Mouse (Mus musculus): ENCODE data around the gene Rasl2-9. TPM values are rescaled to one million over a fixed set of nuclear protein-coding genes. Genes with fewer than 3 reads are reported as not detected.
A peak's percentile ranks its signal among the peaks of the same experiment; 100 is the strongest.

Gene Rasl2-9
- polyA plus RNA-seq, 1 experiment: not detected

- peak overlapping the region; percentile 9 for H3K27ac ChIP-seq (ENCODE audit: insufficient read depth, low read depth, low read length)
- peak overlapping the region; percentile 67 for H3K4me3 ChIP-seq (ENCODE audit: insufficient read depth, low read length)
- H3K4me1 ChIP-seq (ENCODE audit: control insufficient read depth, insufficient read depth, low read length): peaks cover 34% of the 10 kb centered on the region
- no peak for TF ChIP-seq POLR2A (IDR thresholded peaks at IDR 0.05; ENCODE audit: borderline replicate concordance, low read depth, low read length)
- no peak for TF ChIP-seq CTCF (IDR thresholded peaks at IDR 0.05; ENCODE audit: low read depth, low read length)
Measured at GRCm38 (mm10) chr7:5081939-5082338, 43.8 kb downstream of the Rasl2-9 start.

GRCm38 (mm10) chr7:5081241-5081640 lies 44.5 kb downstream of the Rasl2-9 start:
- Histone ChIP-seq H3K27ac (ENCODE audit: insufficient read depth, low read depth, low read length) (peak overlapping the region; percentile 20; the same call in 1 of the 2 replicates), H3K4me3 (ENCODE audit: insufficient read depth, low read length) (peak overlapping the region; percentile 67)

GRCm38 (mm10) chr7:5080815-5081214 lies 44.9 kb downstream of the Rasl2-9 start:
- H3K4me3 ChIP-seq (ENCODE audit: insufficient read depth, low read length): peak overlapping the region; percentile 67
- TF ChIP-seq CTCF (IDR thresholded peaks at IDR 0.05; ENCODE audit: low read depth, low read length) (no peak), POLR2A (IDR thresholded peaks at IDR 0.05; ENCODE audit: borderline replicate concordance, low read depth, low read length) (no peak)
- H3K27ac ChIP-seq (ENCODE audit: insufficient read depth, low read depth, low read length): peak overlapping the region; percentile 79
- peaks cover 39% of the 10 kb centered on the region for H3K4me1 ChIP-seq (ENCODE audit: control insufficient read depth, insufficient read depth, low read length)

More at GRCm38 (mm10) chr7:5081241-5081640, 44.5 kb downstream of the Rasl2-9 start:
- H3K4me1 ChIP-seq (ENCODE audit: control insufficient read depth, insufficient read depth, low read length): peaks cover 37% of the 10 kb centered on the region
- TF ChIP-seq CTCF (IDR thresholded peaks at IDR 0.05; ENCODE audit: low read depth, low read length) (no peak), POLR2A (IDR thresholded peaks at IDR 0.05; ENCODE audit: borderline replicate concordance, low read depth, low read length) (no peak)

GRCm38 (mm10) chr7:5080010-5080751 lies 45.6 kb downstream of the Rasl2-9 start, which contains the start of gene Epn1:
Gene Epn1, plus strand, starts transcription at chr7:5080235.
- Histone ChIP-seq H3K4me3 (ENCODE audit: insufficient read depth, low read length) (peak within 1 kb of the TSS; percentile 67), H3K27ac (ENCODE audit: insufficient read depth, low read depth, low read length) (peak within 1 kb of the TSS; percentile 79), H3K4me1 (ENCODE audit: control insufficient read depth, insufficient read depth, low read length) (peaks cover 42% of the 10 kb centered on the region)
- TF ChIP-seq POLR2A (IDR thresholded peaks at IDR 0.05; ENCODE audit: borderline replicate concordance, low read depth, low read length) (no peak), CTCF (IDR thresholded peaks at IDR 0.05; ENCODE audit: low read depth, low read length) (no peak)

- peak overlapping the region; percentile 45 for H3K4me3 ChIP-seq (ENCODE audit: insufficient read depth, low read length)
- H3K4me1 ChIP-seq (ENCODE audit: control insufficient read depth, insufficient read depth, low read length): peaks cover 36% of the 10 kb centered on the region
- peak overlapping the region; percentile 64 for H3K27ac ChIP-seq (ENCODE audit: insufficient read depth, low read depth, low read length)
Measured at GRCm38 (mm10) chr7:5079365-5080009, 46.3 kb downstream of the Rasl2-9 start.

- Histone ChIP-seq H3K4me3 (ENCODE audit: insufficient read depth, low read length) (no peak overlapping the region), H3K27ac (ENCODE audit: insufficient read depth, low read depth, low read length) (peak overlapping the region; percentile 34), H3K4me1 (ENCODE audit: control insufficient read depth, insufficient read depth, low read length) (peaks cover 22% of the 10 kb centered on the region)
- TF ChIP-seq CTCF (IDR thresholded peaks at IDR 0.05; ENCODE audit: low read depth, low read length) (no peak), POLR2A (IDR thresholded peaks at IDR 0.05; ENCODE audit: borderline replicate concordance, low read depth, low read length) (no peak)
Measured at GRCm38 (mm10) chr7:5076931-5077330, 48.8 kb downstream of the Rasl2-9 start.

GRCm38 (mm10) chr7:5074984-5075383 lies 50.8 kb downstream of the Rasl2-9 start:
- no peak for TF ChIP-seq POLR2A (IDR thresholded peaks at IDR 0.05; ENCODE audit: borderline replicate concordance, low read depth, low read length)
- TF ChIP-seq CTCF (IDR thresholded peaks at IDR 0.05; ENCODE audit: low read depth, low read length): no peak
- Histone ChIP-seq H3K27ac (ENCODE audit: insufficient read depth, low read depth, low read length) (no peak overlapping the region), H3K4me1 (ENCODE audit: control insufficient read depth, insufficient read depth, low read length) (peaks cover 20% of the 10 kb centered on the region), H3K4me3 (ENCODE audit: insufficient read depth, low read length) (no peak overlapping the region)

Other genes with a start within 250 kb of the Rasl2-9 start
- 15.5 and 16.4 TPM in 2 replicates for gene Isoc2a, start 248.8 kb downstream of the Rasl2-9 start, polyA plus RNA-seq (2012; ENCODE audit: insufficient read depth, insufficient read length, missing spikeins)
- not detected in 2 replicates for gene Gm36210, start 219.4 kb downstream of the Rasl2-9 start, polyA plus RNA-seq (2012; ENCODE audit: insufficient read depth, insufficient read length, missing spikeins)
- 7.1 and 8.7 TPM in 2 replicates for gene Zfp628, start 210.7 kb downstream of the Rasl2-9 start, polyA plus RNA-seq (2012; ENCODE audit: insufficient read depth, insufficient read length, missing spikeins)
- 0.78 and 1.6 TPM in 2 replicates for gene Nat14, start 203.9 kb downstream of the Rasl2-9 start, polyA plus RNA-seq (2012; ENCODE audit: insufficient read depth, insufficient read length, missing spikeins)
- gene Ssc5d, start 200.2 kb downstream of the Rasl2-9 start, polyA plus RNA-seq (2012; ENCODE audit: insufficient read depth, insufficient read length, missing spikeins): 0.24 TPM in 1 of 2 replicates, not detected in the other
- gene Sbk2, start 161.5 kb downstream of the Rasl2-9 start, polyA plus RNA-seq (2012; ENCODE audit: insufficient read depth, insufficient read length, missing spikeins): 0.58 TPM in 1 of 2 replicates, not detected in the other
- gene Sbk3, start 154.8 kb downstream of the Rasl2-9 start, polyA plus RNA-seq (2012; ENCODE audit: insufficient read depth, insufficient read length, missing spikeins): not detected in 2 replicates
- 33.6 and 34.6 TPM in 2 replicates for gene Zfp579, start 129.8 kb downstream of the Rasl2-9 start, polyA plus RNA-seq (2012; ENCODE audit: insufficient read depth, insufficient read length, missing spikeins)
- gene Zfp524, start 111.5 kb downstream of the Rasl2-9 start, polyA plus RNA-seq (2012; ENCODE audit: insufficient read depth, insufficient read length, missing spikeins): 32.9 and 36.4 TPM in 2 replicates
- gene Fiz1, start 111.3 kb downstream of the Rasl2-9 start, polyA plus RNA-seq (2012; ENCODE audit: insufficient read depth, insufficient read length, missing spikeins): 20.5 and 23.6 TPM in 2 replicates
- not detected in 2 replicates for gene Gm44973, start 110.5 kb downstream of the Rasl2-9 start, polyA plus RNA-seq (2012; ENCODE audit: insufficient read depth, insufficient read length, missing spikeins)
- 19.8 and 30.1 TPM in 2 replicates for gene Zfp865, start 105.6 kb downstream of the Rasl2-9 start, polyA plus RNA-seq (2012; ENCODE audit: insufficient read depth, insufficient read length, missing spikeins)
- gene Ccdc106, start 105.4 kb downstream of the Rasl2-9 start, polyA plus RNA-seq (2012; ENCODE audit: insufficient read depth, insufficient read length, missing spikeins): 0.43 and 0.61 TPM in 2 replicates
- not detected in 2 replicates for gene 4632433K11Rik, start 91.8 kb downstream of the Rasl2-9 start, polyA plus RNA-seq (2012; ENCODE audit: insufficient read depth, insufficient read length, missing spikeins)
- gene Zfp784, start 87.5 kb downstream of the Rasl2-9 start, polyA plus RNA-seq (2012; ENCODE audit: insufficient read depth, insufficient read length, missing spikeins): 2.6 and 3.8 TPM in 2 replicates
- 6.1 and 7.7 TPM in 2 replicates for gene Zfp580, start 74.4 kb downstream of the Rasl2-9 start, polyA plus RNA-seq (2012; ENCODE audit: insufficient read depth, insufficient read length, missing spikeins)
- 151 and 160 TPM in 2 replicates for gene U2af2, start 63.8 kb downstream of the Rasl2-9 start, polyA plus RNA-seq (2012; ENCODE audit: insufficient read depth, insufficient read length, missing spikeins)
- gene Epn1, start 45.7 kb downstream of the Rasl2-9 start, polyA plus RNA-seq (2012; ENCODE audit: insufficient read depth, insufficient read length, missing spikeins): 198 and 202 TPM in 2 replicates
- gene Rfpl4, start 9.0 kb downstream of the Rasl2-9 start, polyA plus RNA-seq (2012; ENCODE audit: insufficient read depth, insufficient read length, missing spikeins): not detected in 2 replicates
- gene Vmn1r55, start 23.7 kb upstream of the Rasl2-9 start, polyA plus RNA-seq (2012; ENCODE audit: insufficient read depth, insufficient read length, missing spikeins): 0.17 TPM in 1 of 2 replicates, not detected in the other
- gene Vmn1r56, start 70.8 kb upstream of the Rasl2-9 start, polyA plus RNA-seq (2012; ENCODE audit: insufficient read depth, insufficient read length, missing spikeins): not detected in 2 replicates
- gene Vmn1r57, start 92.5 kb upstream of the Rasl2-9 start, polyA plus RNA-seq (2012; ENCODE audit: insufficient read depth, insufficient read length, missing spikeins): not detected in 2 replicates
- not detected in 2 replicates for gene Gm5065, start 224.6 kb upstream of the Rasl2-9 start, polyA plus RNA-seq (2012; ENCODE audit: insufficient read depth, insufficient read length, missing spikeins)
- gene Nlrp2, start 225.1 kb upstream of the Rasl2-9 start, polyA plus RNA-seq (2012; ENCODE audit: insufficient read depth, insufficient read length, missing spikeins): not detected in 2 replicates

Data from bone marrow macrophage, adult 2 months (primary cell).